Mouse (Mus musculus) MN1 (cell line): ENCODE results near the gene Cox16.
"Not testable (repeated sequence)": the region's sequence is repeated elsewhere in the genome, so short reads cannot be mapped to it uniquely, and the experiment has no call there.

Experiments used
- DNase-seq: peaks from one replicate; pipeline ENCODE4 v3.0.0-alpha.2; 2016; ENCODE audit warnings: low spot score

The Cox16 gene

DNA sequence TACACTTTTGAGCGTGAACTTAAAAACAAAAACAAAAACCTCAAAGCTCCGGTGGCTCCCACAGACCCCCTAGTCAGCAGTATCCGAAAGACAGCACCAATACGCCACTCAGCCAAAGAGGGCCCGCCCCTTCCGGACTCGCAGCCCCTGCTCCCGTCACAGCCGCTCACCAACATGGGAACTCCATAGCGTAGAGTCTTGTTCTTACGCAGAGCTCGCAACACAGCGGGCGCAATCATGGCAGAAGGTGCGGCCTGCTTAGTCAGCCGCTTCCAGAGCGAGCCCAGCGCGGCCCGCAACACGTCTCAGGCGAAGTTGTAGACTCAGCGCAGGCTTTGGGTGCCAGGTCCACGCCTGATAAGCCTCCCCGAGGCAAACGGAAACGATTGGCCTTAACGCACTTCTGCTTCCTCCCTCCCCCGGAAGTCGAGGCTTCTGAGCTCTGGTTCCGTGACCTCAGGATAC lies at the start of gene Cox16:
Cox16 (minus strand) TSS at position 401 of the 465 bp plus-strand sequence.
- DNase-seq = peak; percentile 77

- peak; percentile 40 for DNase-seq
Measured at GRCm38 (mm10) chr12:81533029-81533419, 48.1 kb upstream of the Cox16 start.

GRCm38 (mm10) chr12:81532316-81533028 lies 47.5 kb upstream of the Cox16 start, which contains the start of the genes Gm20498 and Synj2bp:
Gm20498 (minus strand) TSS chr12:81532905.
Synj2bp (minus strand) TSS chr12:81532911.
- peak; percentile 87 for DNase-seq

DNA sequence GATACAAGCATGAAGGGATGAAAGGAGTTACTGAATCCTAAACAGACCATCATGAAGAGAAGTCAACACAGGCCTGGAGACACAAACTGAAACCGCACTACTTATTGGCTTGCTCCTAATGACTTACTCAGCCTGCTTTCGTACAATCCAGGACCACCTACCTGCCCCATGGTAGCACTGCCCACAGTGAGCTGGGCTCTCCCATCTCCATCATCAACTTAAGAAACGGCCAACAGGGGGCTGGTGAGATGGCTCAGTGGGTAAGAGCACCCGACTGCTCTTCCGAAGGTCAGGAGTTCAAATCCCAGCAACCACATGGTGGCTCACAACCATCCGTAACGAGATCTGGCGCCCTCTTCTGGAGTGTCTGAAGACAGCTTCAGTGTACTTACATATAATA lies 45.7 kb upstream of the Cox16 start:
- not testable (repeated sequence) for DNase-seq

DNA sequence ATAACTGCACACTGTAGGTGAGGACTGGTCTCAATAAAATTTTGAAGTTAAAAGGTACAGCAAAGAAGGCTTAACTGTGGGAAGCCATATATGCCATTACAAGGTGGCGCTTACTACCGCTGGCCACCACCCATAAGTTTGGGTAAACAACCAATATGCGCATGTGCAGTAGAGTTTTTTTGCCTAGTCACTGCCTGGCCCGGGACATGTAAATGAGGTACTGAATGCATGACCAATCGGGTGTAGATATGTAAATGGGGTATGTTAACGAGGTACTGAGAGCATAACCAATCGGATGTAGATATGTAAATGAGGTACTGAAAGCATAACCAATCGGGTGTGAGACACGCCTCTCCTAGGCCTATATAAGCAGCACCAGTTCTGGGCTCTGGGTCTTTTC lies 12.0 kb upstream of the Cox16 start:
- DNase-seq = not testable (repeated sequence)

GRCm38 (mm10) chr12:81490491-81490890 lies 5.6 kb upstream of the Cox16 start:
- no peak for DNase-seq

DNA sequence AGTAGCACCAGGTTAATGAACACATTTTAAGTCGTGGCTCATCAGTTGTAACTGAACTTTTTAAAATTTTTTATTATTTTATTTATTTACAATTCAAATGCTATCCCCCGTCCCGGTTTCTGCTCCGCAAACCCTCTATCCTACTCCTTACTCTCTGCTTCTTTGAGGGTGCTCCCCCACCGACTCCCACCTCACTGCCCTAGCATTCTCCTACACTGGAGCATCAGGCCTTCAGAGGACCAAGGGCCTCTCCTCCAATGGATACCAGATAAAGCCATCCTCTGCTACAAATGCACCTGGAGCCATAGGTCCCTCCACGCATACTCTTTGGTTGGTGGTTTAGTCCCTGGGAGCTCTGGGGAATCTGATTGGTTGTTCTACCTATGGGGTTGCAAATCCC lies 384 bp upstream of the Cox16 start:
- DNase-seq = no peak

GRCm38 (mm10) chr12:81484212-81484611 lies 715 bp downstream of the Cox16 start:
- peak; percentile 10 for DNase-seq

DNA sequence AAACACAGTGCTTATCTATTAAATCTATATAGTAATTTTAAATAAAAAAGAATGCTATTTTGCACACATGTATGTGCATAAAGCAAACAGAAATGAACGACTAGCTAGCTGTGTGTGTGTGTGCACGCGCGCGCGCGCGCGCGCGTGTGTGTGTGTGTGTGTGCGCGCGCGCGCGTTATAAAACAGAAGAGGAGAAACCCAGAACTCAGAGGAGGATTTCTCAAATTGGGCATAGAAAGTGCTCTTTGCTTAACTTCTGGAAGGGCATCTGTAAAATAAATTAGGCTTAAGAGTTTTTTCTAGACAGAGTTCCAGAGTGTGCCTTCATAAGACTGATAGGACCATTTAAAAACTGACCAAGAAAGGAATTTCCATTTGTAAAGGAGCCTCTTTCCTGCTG lies 1.3 kb downstream of the Cox16 start:
- peak; percentile 51 for DNase-seq

DNA sequence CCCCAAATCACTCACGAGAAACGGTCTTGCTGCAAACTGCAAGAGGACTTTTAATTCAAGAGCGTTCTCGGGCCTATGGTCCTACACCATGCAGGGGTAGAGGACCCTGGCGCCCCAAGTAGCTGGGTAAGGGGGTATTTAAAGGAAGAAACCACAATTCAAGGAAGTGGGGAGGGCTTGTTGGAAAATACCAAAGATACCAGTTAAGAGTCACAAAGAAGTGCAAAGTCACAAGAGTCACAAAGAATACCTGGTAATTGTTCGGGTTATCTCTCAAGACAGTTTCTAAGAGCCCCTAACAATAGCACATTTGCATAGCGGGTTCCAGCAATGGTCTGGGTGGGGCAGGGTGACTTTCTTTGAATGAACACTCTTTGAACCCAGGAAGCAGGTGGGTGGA lies 25.9 kb downstream of the Cox16 start:
- DNase-seq = not testable (repeated sequence)

- DNase-seq = not testable (repeated sequence)
Measured at GRCm38 (mm10) chr12:81438985-81439384, 45.9 kb downstream of the Cox16 start.

DNA sequence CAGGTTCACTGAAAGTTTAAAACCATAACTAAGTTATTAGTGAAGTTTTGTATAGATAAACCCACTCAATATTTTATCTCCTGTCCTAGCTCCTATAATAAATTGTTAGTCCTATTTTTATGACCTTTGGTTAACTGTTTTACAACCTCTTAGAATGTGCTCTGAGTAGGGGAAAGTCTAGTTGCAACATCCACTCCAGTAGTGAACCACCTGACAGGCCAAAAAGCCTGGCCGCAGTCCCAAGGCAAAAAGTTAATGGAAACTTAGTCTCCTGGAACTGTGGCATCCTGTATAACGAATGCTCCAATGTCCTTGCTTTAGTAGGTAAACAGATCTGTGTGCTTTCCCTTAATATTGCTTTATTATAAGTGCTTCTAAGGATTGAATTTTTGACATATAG lies 50.1 kb downstream of the Cox16 start:
- DNase-seq = not testable (repeated sequence)

DNA sequence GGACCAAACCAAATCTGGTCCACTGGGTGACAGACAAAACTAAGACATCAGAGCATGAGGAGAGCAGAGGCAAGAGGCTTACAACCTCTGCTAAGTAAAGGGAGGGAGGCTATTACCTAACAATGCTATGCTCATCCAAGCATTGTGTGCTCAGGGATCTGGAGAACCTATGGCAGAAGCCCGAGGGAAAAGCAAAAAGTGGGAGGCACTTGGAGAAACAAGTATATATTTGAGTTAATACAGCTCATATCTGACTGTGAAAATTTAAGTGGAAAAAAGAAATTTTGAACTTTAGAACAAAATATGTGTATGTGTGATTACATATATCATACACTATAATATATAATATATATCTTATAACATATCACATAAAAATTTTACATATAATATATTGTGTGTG lies 63.1 kb downstream of the Cox16 start, which contains the start of gene Adam4:
Adam4 (minus strand) TSS at position 101 of the 400 bp plus-strand sequence.
- DNase-seq = no peak

DNA sequence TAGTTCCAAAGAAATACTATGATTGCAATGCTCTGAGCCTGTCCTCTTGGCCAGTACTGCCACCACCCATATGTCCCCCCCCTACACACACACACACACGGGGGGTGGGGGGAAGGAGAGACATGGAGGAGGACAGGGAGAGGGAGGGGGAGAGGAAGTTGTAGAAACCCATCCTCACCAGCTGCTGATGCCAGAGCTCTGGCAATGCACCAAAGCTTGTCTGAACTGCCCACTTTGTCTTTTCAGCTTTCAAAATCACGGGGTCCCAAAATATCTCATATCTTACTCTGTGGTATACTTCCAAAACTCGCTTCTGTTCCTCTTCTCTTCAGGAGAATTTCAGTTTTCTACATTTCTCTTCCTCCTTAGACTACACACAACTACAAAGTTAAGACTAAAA lies 71.7 kb downstream of the Cox16 start:
- no peak for DNase-seq

DNA sequence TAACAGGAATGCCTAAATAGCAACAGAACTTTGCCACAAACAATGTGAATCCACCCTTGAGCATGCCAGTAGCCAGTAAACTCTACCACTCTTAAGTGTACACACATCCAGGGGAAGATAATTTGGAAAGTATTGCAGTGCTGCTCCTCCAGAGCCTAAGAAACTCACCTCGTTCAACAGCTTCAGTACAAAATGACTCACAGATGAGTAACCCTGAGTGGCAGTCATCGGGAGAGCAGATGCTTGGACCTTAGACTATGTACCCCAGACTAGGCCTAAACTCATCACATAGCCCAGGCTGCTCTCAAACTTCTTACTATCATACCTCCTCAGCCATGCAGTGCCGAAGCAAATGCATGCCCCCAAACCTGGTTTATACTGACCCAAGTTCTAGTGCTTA lies 76.0 kb downstream of the Cox16 start:
- DNase-seq = no peak

DNA sequence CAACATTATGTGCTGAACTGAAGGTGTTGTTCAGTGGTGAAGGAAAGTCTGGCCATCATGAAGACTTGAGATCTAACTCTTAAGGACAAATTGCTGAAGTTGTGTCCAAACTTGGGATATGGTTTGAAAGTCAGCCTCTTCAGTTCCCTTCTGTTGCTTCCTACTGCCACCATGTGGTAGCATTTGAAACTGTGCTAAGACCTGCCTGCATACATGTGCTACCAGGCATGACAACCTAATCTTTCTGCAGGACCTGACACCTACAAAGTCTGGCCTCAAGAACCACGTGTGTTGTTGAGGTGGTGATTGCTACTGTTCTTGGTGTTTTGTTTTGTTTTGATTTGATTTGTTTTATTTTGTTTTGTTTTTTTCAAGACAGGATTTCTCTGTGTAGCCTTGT lies 82.7 kb downstream of the Cox16 start:
- peak; percentile 79 for DNase-seq

- not testable (repeated sequence) for DNase-seq
Measured at GRCm38 (mm10) chr12:81379364-81379763, 105.6 kb downstream of the Cox16 start, which contains the start of gene Gm4787. Gm4787 (minus strand) TSS chr12:81379464.

GRCm38 (mm10) chr12:81333841-81334240 lies 151.1 kb downstream of the Cox16 start:
- no peak for DNase-seq

- DNase-seq = peak; percentile 62
Measured at GRCm38 (mm10) chr12:81332875-81333421, 152.0 kb downstream of the Cox16 start, which contains the start of gene Slc8a3. Slc8a3 (minus strand) TSS chr12:81333180.

GRCm38 (mm10) chr12:81331937-81332874 lies 152.7 kb downstream of the Cox16 start:
- peak; percentile 61 for DNase-seq

DNA sequence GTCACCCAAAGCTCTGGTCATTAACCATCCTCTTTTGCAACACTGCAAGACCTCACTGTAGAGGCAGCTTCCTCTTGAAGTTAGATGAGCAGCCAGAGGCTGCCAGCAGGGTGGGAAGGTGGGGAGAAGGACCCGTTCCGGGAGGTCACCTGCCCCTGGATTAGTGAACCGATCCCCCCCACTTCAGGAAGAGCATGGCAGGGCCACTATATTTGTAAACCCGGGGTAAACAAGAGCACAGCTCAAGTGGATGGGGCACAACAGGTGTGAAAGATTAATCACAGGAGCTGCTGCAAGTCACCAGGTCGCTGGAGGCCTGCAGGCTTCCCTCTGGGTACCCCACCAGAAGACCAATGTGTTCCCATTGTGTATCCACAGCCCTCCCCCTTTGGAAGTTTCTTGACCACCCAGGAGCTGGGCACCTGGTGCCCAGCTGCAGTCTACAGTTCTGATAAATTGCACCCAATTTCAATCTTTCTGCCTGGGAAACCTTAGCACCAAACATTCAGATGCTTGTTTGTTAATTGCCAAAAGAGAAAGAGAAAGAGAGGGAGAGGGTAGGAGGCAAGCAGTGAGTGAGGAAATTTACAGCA lies 153.8 kb downstream of the Cox16 start:
- no peak for DNase-seq

- DNase-seq = no peak
Measured at GRCm38 (mm10) chr12:81324991-81325390, 159.9 kb downstream of the Cox16 start.
